Mouse (Mus musculus) liver, embryonic 13.5 days (tissue): ENCODE measurements around the gene Ptprr. TPM values are rescaled to one million over a fixed set of nuclear protein-coding genes. Genes with fewer than 3 reads are reported as not detected.

Experiments used
- ATAC-seq: fragments of 200-750 bp; cut with Nextera tagmentation; 2 replicates; pipeline ENCODE4 v1.8.0; 2017; ENCODE audit warnings: low read depth, mild to moderate bottlenecking, moderate number of reproducible peaks, moderate library complexity
- DNase-seq: peaks from one replicate; pipeline ENCODE4 v3.0.0; 2022
- H3K27ac ChIP-seq: fragments of 300-500 bp; sonication (generic); 2 replicates; pipeline ENCODE4 v1.5.1; 2015; ENCODE audit warnings: moderate library complexity, mild to moderate bottlenecking, inconsistent platforms
- H3K27me3 ChIP-seq: fragments of 300-500 bp; sonication (generic); 2 replicates; pipeline ENCODE4 v1.6.1; 2015; ENCODE audit warnings: mild to moderate bottlenecking, inconsistent platforms
- H3K36me3 ChIP-seq: fragments of 300-500 bp; sonication (generic); 2 replicates; pipeline ENCODE4 v1.6.1; 2015; ENCODE audit warnings: mild to moderate bottlenecking, inconsistent platforms
- H3K4me1 ChIP-seq: fragments of 300-500 bp; sonication (generic); replicated peaks from 2 replicates; pipeline ENCODE4 v1.6.1; 2015; ENCODE audit warnings: inconsistent platforms
- H3K4me2 ChIP-seq: fragments of 300-500 bp; sonication (generic); 2 replicates; pipeline ENCODE4 v1.6.1; 2015; ENCODE audit warnings: inconsistent platforms, mild to moderate bottlenecking, moderate library complexity
- H3K4me3 ChIP-seq: fragments of 300-500 bp; sonication (generic); replicated peaks from 2 replicates; pipeline ENCODE4 v1.5.1; 2015; ENCODE audit warnings: mild to moderate bottlenecking, inconsistent platforms
- H3K9ac ChIP-seq: fragments of 300-500 bp; sonication (generic); 2 replicates; pipeline ENCODE4 v1.6.1; 2015; ENCODE audit warnings: mild to moderate bottlenecking, inconsistent platforms
- H3K9me3 ChIP-seq: fragments of 300-500 bp; sonication (generic); replicated peaks from 2 replicates; pipeline ENCODE4 v1.6.1; 2016; ENCODE audit warnings: inconsistent platforms
- WGBS: fragments of 180-500 bp; shearing (Covaris S2); methylation state at CpG from one replicate; pipeline ENCODE4 v1.1.7; 2015; ENCODE audit not compliant: insufficient replicate concordance; 5-methylcytosine and 5-hydroxymethylcytosine counted together
- polyA plus RNA-seq: library from polyadenylated mRNA; unstranded; fragments of >200 nt; fragmentation: Nextera tagmentation; extraction: Ambion mirVana; gene quantifications from 2 replicates; pipeline ENCODE4 v1.2.1, GENCODE M21; 2015

The Ptprr gene
- polyA plus RNA-seq, 1 experiment from 2014 or later: 0.14 TPM

DNA sequence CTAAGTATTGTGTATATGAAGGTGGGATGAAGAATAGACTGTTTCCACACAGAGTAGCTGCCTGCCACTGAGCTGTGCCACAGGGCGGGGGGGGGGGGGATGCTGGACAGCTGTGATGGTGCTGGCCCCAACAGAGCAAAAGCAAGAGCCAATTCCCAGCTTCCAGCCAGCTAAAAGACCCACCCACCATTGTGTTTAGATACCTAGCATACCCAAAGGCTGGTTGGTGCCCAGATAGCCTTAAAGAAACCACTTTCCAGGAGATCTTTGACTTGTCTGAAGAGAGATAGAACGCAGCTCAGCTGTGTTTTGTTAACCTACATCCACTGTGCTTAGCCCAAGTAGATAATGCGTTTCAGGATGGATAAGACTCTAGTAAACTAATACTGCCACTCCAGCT is 254.1 kb downstream of the Ptprr start:
- no peak overlapping the region for H3K9ac ChIP-seq
- 47% methylated on average over 3 of the region's 3 CpGs for WGBS
- no peak overlapping the region for H3K4me2 ChIP-seq
- peaks cover 11% of the 10 kb centered on the region for H3K4me1 ChIP-seq
- no peak for DNase-seq
- no peaks in the 10 kb centered on the region for H3K9me3 ChIP-seq
- no peaks in the 10 kb centered on the region for H3K36me3 ChIP-seq
- no peak overlapping the region for H3K27ac ChIP-seq
- no peaks in the 10 kb centered on the region for H3K27me3 ChIP-seq
- no peak for ATAC-seq
- H3K4me3 ChIP-seq: no peak overlapping the region

GRCm38 (mm10) chr10:116275280-116275679 is 257.3 kb downstream of the Ptprr start, which contains the start of gene Ptprb:
Gene Ptprb, plus strand, starts transcription at chr10:116275523.
- no peaks in the 10 kb centered on the region for H3K9me3 ChIP-seq
- H3K4me1 ChIP-seq: no peaks in the 10 kb centered on the region
- H3K9ac ChIP-seq: no peak within 1 kb of the TSS
- ATAC-seq (no peak), DNase-seq (no peak)
- H3K36me3 ChIP-seq: no peaks in the 10 kb centered on the region
- H3K4me2 ChIP-seq: no peak within 1 kb of the TSS
- peak within 1 kb of the TSS; percentile 18; the same call in 1 of the 2 replicates for H3K4me3 ChIP-seq
- 13% methylated on average over 7 of the region's 7 CpGs for WGBS
- no peak within 1 kb of the TSS for H3K27ac ChIP-seq
- H3K27me3 ChIP-seq: no peaks in the 10 kb centered on the region

GRCm38 (mm10) chr10:116286697-116287344 is 268.8 kb downstream of the Ptprr start:
- Histone ChIP-seq H3K4me1 (peaks cover 6% of the 10 kb centered on the region; the same call in 1 of the 2 replicates), H3K9ac (no peak overlapping the region), H3K27me3 (no peaks in the 10 kb centered on the region), H3K4me3 (no peak overlapping the region), H3K36me3 (no peaks in the 10 kb centered on the region), H3K27ac (no peak overlapping the region), H3K4me2 (no peak overlapping the region), H3K9me3 (no peaks in the 10 kb centered on the region)
- 65% methylated on average over 7 of the region's 7 CpGs for WGBS
- ATAC-seq: no peak
- DNase-seq: no peak

- peaks cover 6% of the 10 kb centered on the region; the same call in 1 of the 2 replicates for H3K4me1 ChIP-seq
- no peak overlapping the region for H3K4me2 ChIP-seq
- H3K36me3 ChIP-seq: no peaks in the 10 kb centered on the region
- H3K27ac ChIP-seq: no peak overlapping the region
- no peak overlapping the region for H3K4me3 ChIP-seq
- H3K27me3 ChIP-seq: no peaks in the 10 kb centered on the region
- ATAC-seq (peak; percentile 50), DNase-seq (peak; percentile 13)
- no peaks in the 10 kb centered on the region for H3K9me3 ChIP-seq
- 6% methylated on average over 9 of the region's 9 CpGs for WGBS
- no peak overlapping the region for H3K9ac ChIP-seq
These were observed 270.1 kb downstream of the Ptprr start for GRCm38 (mm10) chr10:116288130-116288529.

GRCm38 (mm10) chr10:116290483-116290882 is 272.5 kb downstream of the Ptprr start:
- Histone ChIP-seq H3K9ac (no peak overlapping the region), H3K36me3 (no peaks in the 10 kb centered on the region), H3K27ac (no peak overlapping the region), H3K27me3 (no peaks in the 10 kb centered on the region), H3K4me1 (peaks cover 6% of the 10 kb centered on the region; the same call in 1 of the 2 replicates), H3K9me3 (no peaks in the 10 kb centered on the region), H3K4me3 (no peak overlapping the region), H3K4me2 (no peak overlapping the region)
- WGBS: 43% methylated on average over 4 of the region's 4 CpGs
- DNase-seq (no peak), ATAC-seq (no peak)

- 41% methylated on average over 8 of the region's 8 CpGs for WGBS
- H3K27me3 ChIP-seq: no peaks in the 10 kb centered on the region
- H3K4me1 ChIP-seq: peaks cover 6% of the 10 kb centered on the region; the same call in 1 of the 2 replicates
- no peak overlapping the region for H3K9ac ChIP-seq
- no peaks in the 10 kb centered on the region for H3K36me3 ChIP-seq
- no peak overlapping the region for H3K4me2 ChIP-seq
- H3K27ac ChIP-seq: no peak overlapping the region
- no peak overlapping the region for H3K4me3 ChIP-seq
- ATAC-seq: no peak
- no peaks in the 10 kb centered on the region for H3K9me3 ChIP-seq
- no peak for DNase-seq
These were observed 273.2 kb downstream of the Ptprr start for GRCm38 (mm10) chr10:116291153-116291755.

DNA sequence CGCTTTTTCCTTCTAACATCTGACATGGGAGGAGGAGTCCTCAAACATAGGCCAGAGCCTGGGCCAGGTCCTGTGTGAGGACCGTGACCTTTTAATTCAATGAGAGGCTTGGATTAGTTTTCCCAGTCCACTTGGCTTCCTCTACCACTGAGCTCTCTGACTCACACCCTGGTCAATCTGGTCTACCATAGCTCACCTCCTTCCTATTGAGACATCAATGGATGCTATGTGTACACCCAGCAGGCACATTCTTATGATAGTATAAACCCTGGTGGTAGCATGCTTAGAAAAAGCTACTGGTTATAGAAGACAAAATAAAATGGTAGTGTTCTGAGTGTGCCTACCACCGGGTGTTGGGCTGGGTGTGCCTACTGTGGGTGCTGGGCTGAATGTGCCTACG is 278.4 kb downstream of the Ptprr start:
- Histone ChIP-seq H3K4me2 (no peak overlapping the region), H3K9me3 (no peaks in the 10 kb centered on the region), H3K27ac (no peak overlapping the region), H3K4me3 (no peak overlapping the region), H3K4me1 (no peaks in the 10 kb centered on the region), H3K36me3 (no peaks in the 10 kb centered on the region), H3K9ac (no peak overlapping the region), H3K27me3 (peaks cover 18% of the 10 kb centered on the region)
- DNase-seq (no peak), ATAC-seq (no peak)
- 68% methylated on average over 4 of the region's 4 CpGs for WGBS

GRCm38 (mm10) chr10:116297854-116298253 is 279.8 kb downstream of the Ptprr start:
- Histone ChIP-seq H3K36me3 (no peaks in the 10 kb centered on the region), H3K27ac (no peak overlapping the region), H3K27me3 (peaks cover 26% of the 10 kb centered on the region), H3K4me2 (no peak overlapping the region), H3K9me3 (no peaks in the 10 kb centered on the region), H3K4me3 (no peak overlapping the region), H3K4me1 (no peaks in the 10 kb centered on the region), H3K9ac (no peak overlapping the region)
- DNase-seq (no peak), ATAC-seq (no peak)
- 50% methylated on average over 12 of the region's 12 CpGs for WGBS

DNA sequence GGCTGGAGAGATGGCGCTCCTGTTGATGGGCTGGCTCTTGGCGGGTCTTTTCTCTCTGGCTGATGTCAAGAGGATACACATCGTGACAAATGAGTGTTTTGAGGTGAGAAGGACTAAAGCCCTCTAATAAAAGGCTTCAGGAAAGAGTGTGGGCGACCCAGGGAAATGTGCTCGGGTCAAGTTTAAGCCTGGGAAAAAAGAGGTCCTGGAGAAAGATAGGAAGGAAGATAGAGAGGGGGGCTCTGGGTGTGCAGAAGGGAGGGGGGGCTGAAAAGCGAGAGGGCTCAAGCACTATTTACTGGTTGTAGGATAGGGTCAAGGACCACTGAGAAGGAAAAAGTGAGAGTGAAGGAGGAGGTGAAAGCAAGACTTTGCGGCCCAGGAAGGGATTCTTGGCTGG is 282.8 kb downstream of the Ptprr start:
- H3K36me3 ChIP-seq: no peaks in the 10 kb centered on the region
- no peak overlapping the region for H3K9ac ChIP-seq
- no peaks in the 10 kb centered on the region for H3K4me1 ChIP-seq
- H3K4me2 ChIP-seq: peak overlapping the region; percentile 54
- H3K9me3 ChIP-seq: no peaks in the 10 kb centered on the region
- WGBS: 19% methylated on average over 6 of the region's 7 CpGs
- peak overlapping the region; percentile 36 for H3K4me3 ChIP-seq
- ATAC-seq: no peak
- H3K27ac ChIP-seq: no peak overlapping the region
- peaks cover 26% of the 10 kb centered on the region for H3K27me3 ChIP-seq
- no peak for DNase-seq

- ATAC-seq (no peak), DNase-seq (no peak)
- peaks cover 26% of the 10 kb centered on the region for H3K27me3 ChIP-seq
- H3K36me3 ChIP-seq: no peaks in the 10 kb centered on the region
- 2% methylated on average over 36 of the region's 36 CpGs for WGBS
- no peaks in the 10 kb centered on the region for H3K4me1 ChIP-seq
- H3K4me2 ChIP-seq: peak overlapping the region; percentile 54
- no peak overlapping the region for H3K9ac ChIP-seq
- H3K27ac ChIP-seq: no peak overlapping the region
- peak overlapping the region; percentile 36 for H3K4me3 ChIP-seq
- no peaks in the 10 kb centered on the region for H3K9me3 ChIP-seq
These were observed 283.2 kb downstream of the Ptprr start for GRCm38 (mm10) chr10:116301258-116301657.

DNA sequence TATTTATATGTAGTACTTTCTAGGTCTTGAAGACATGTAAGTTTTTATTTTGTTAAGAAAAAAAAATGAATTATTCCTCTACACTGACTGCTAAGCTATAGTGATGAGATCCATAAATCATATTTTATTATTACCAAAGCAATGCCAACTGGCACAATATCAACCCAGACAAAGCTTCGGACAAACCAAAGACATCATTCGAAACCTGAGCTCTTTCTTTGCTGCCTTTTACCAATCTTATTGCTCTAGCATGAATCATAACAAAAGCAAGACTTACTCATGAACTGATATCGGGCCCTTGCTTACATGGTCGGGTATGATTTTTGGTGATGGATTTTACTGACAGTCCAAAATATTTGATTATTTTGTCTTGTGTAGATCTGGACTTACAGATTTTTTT is 286.3 kb downstream of the Ptprr start:
- H3K9me3 ChIP-seq: no peaks in the 10 kb centered on the region
- no peak overlapping the region for H3K9ac ChIP-seq
- ATAC-seq (no peak), DNase-seq (no peak)
- H3K4me1 ChIP-seq: no peaks in the 10 kb centered on the region
- H3K36me3 ChIP-seq: no peaks in the 10 kb centered on the region
- peaks cover 23% of the 10 kb centered on the region for H3K27me3 ChIP-seq
- H3K27ac ChIP-seq: no peak overlapping the region
- WGBS: 70% methylated on average over 4 of the region's 4 CpGs
- no peak overlapping the region for H3K4me2 ChIP-seq
- no peak overlapping the region for H3K4me3 ChIP-seq

DNA sequence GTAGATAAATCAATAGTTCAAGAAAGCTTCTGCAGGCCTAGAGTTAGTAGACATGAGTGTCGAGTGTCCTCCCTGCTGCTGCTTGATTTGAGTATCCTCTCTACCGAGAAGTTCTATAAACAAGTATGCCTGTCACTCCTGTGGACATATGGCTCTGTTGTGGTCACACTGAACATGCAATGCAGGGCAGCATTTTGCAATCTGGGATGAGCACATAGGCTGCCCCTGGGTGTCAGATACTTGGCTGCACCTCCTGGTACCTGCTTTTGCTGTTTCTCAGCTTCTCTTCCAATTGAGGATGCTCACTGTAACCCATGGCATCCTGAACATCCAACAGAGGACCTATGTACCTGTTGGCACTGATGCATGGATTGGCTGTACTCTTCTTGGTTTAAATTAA is 291.4 kb downstream of the Ptprr start:
- Histone ChIP-seq H3K27ac (no peak overlapping the region), H3K9me3 (no peaks in the 10 kb centered on the region), H3K27me3 (no peaks in the 10 kb centered on the region), H3K4me1 (no peaks in the 10 kb centered on the region), H3K36me3 (no peaks in the 10 kb centered on the region), H3K9ac (no peak overlapping the region), H3K4me3 (no peak overlapping the region), H3K4me2 (no peak overlapping the region)
- DNase-seq (no peak), ATAC-seq (no peak)
- 58% methylated on average over 2 of the region's 2 CpGs for WGBS
